Mouse (Mus musculus) stomach, postnatal 0 days (tissue): ENCODE results near the gene Wdr90. TPM values are rescaled to one million over a fixed set of nuclear protein-coding genes. Genes with fewer than 3 reads are reported as not detected.
A peak's percentile ranks its signal among the peaks of the same experiment; 100 is the strongest.

Experiments used
- ATAC-seq: fragments of 200-750 bp; cut with Nextera tagmentation; 2 replicates; pipeline ENCODE4 v1.8.0; 2017; ENCODE audit not compliant: low FRiP score, low TSS enrichment
- DNase-seq: peaks from one replicate; pipeline ENCODE4 v3.0.0-alpha.2; 2016; ENCODE audit warnings: low spot score
- H3K27ac ChIP-seq: fragments of 300-500 bp; sonication (generic); replicated peaks from 2 replicates; pipeline ENCODE4 v1.5.1; 2014; ENCODE audit warnings: mild to moderate bottlenecking, control low read depth
- H3K27me3 ChIP-seq: fragments of 300-500 bp; sonication (generic); 2 replicates; pipeline ENCODE4 v1.6.1; 2014; ENCODE audit warnings: low read length; ENCODE audit not compliant: control insufficient read depth, insufficient read depth
- H3K36me3 ChIP-seq: fragments of 300-500 bp; sonication (generic); 2 replicates; pipeline ENCODE4 v1.6.1; 2014; ENCODE audit warnings: low read length, mixed read lengths; ENCODE audit not compliant: control insufficient read depth, insufficient read depth
- H3K4me1 ChIP-seq: fragments of 300-500 bp; sonication (generic); replicated peaks from 2 replicates; pipeline ENCODE4 v1.6.1; 2014; ENCODE audit warnings: antibody characterized with exemption; ENCODE audit not compliant: control insufficient read depth, insufficient read depth
- H3K4me2 ChIP-seq: fragments of 300-500 bp; sonication (generic); replicated peaks from 2 replicates; pipeline ENCODE4 v1.6.1; 2014; ENCODE audit warnings: low read depth, mild to moderate bottlenecking, control low read depth, moderate library complexity
- H3K4me3 ChIP-seq: fragments of 300-500 bp; sonication (generic); 2 replicates; pipeline ENCODE4 v1.5.1; 2014; ENCODE audit warnings: low read depth, low read length, control low read depth
- H3K9ac ChIP-seq: fragments of 300-500 bp; sonication (generic); 2 replicates; pipeline ENCODE4 v1.6.1; 2014; ENCODE audit warnings: mild to moderate bottlenecking, low read length, control low read depth, mixed read lengths
- H3K9me3 ChIP-seq: fragments of 300-500 bp; sonication (generic); 2 replicates; pipeline ENCODE4 v1.6.1; 2016; ENCODE audit warnings: low read length; ENCODE audit not compliant: control insufficient read depth
- CTCF ChIP-seq: IDR thresholded peaks from 2 replicates; pipeline ENCODE4 v1.5.1; 2016; ENCODE audit warnings: antibody characterized with exemption, low read depth, mild to moderate bottlenecking, moderate library complexity
- EP300 ChIP-seq: optimal IDR thresholded peaks from 2 replicates; pipeline ENCODE3; 2016; ENCODE audit warnings: antibody characterized with exemption
- WGBS: fragments of 180-500 bp; shearing (Covaris S2); extraction: QIAGEN DNeasy Blood & Tissue Kit; methylation state at CpG from one replicate; pipeline ENCODE4 v1.1.7; 2014; 5-methylcytosine and 5-hydroxymethylcytosine counted together
- polyA plus RNA-seq: library from polyadenylated mRNA; unstranded; fragments of >200 nt; fragmentation: Nextera tagmentation; extraction: Ambion mirVana; gene quantifications from 2 replicates; pipeline ENCODE4 v1.2.1, GENCODE M21; 2015

Gene Wdr90
- polyA plus RNA-seq, 1 experiment from 2014 or later: 4.2 TPM

DNA sequence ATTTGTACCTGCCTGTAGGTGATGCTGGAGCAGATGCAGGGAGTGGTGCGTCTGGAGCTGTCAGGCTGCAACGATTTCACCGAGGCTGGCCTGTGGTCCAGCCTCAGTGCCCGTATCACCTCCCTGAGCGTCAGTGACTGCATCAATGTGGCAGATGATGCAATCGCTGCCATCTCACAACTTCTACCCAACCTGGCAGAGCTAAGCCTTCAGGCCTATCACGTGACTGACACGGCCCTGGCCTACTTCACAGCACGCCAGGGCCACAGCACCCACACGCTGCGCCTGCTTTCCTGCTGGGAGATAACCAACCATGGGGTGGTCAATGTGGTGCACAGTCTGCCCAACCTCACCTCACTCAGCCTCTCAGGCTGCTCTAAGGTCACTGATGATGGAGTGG is 43.6 kb downstream of the Wdr90 start:
- H3K4me2 ChIP-seq: no peak overlapping the region
- DNase-seq: no peak

DNA sequence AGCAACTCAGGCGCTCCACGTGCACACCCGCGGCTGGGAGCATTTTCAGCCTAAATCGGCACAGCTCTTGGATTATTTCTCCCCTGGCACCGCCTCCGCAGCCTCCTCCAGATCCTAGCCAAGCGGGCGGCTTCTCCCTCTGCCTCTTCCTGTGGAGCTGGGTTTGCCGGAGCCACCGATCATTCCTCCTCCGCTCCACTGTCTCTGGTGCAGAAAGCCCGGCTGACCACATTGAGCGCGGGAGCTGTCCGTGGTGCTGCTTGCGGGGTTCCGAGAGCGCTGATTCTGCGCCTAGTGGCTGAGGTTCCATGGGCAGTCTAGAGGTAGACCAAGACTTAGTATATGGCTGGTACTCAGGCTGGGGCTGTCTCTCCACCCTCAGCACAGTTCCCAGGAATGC is 47.8 kb downstream of the Wdr90 start:
- DNase-seq (peak; percentile 93), ATAC-seq (peak; percentile 69)
- WGBS: 4% methylated on average over 20 of the region's 20 CpGs
- no peak overlapping the region for H3K27ac ChIP-seq
- no peak overlapping the region for H3K9ac ChIP-seq
- no peaks in the 10 kb centered on the region for H3K9me3 ChIP-seq
- TF ChIP-seq EP300 (no peak), CTCF (peak; percentile 80)
- H3K4me2 ChIP-seq: no peak overlapping the region
- 0 out of 2 replicates have a peak, but pooled peaks cover 2% of the 10 kb centered on the region for H3K27me3 ChIP-seq
- no peaks in the 10 kb centered on the region for H3K4me1 ChIP-seq
- no peak overlapping the region for H3K4me3 ChIP-seq
- H3K36me3 ChIP-seq: no peaks in the 10 kb centered on the region

More for the DNA sequence above, 43.6 kb downstream of the Wdr90 start:
- TF ChIP-seq CTCF (no peak), EP300 (no peak)
- no peaks in the 10 kb centered on the region for H3K36me3 ChIP-seq
- H3K27me3 ChIP-seq: no peaks in the 10 kb centered on the region
- H3K27ac ChIP-seq: no peak overlapping the region
- WGBS: 79% methylated on average over 11 of the region's 11 CpGs
- H3K4me1 ChIP-seq: no peaks in the 10 kb centered on the region
- no peaks in the 10 kb centered on the region for H3K9me3 ChIP-seq
- ATAC-seq: no peak
- no peak overlapping the region for H3K9ac ChIP-seq
- no peak overlapping the region for H3K4me3 ChIP-seq

DNA sequence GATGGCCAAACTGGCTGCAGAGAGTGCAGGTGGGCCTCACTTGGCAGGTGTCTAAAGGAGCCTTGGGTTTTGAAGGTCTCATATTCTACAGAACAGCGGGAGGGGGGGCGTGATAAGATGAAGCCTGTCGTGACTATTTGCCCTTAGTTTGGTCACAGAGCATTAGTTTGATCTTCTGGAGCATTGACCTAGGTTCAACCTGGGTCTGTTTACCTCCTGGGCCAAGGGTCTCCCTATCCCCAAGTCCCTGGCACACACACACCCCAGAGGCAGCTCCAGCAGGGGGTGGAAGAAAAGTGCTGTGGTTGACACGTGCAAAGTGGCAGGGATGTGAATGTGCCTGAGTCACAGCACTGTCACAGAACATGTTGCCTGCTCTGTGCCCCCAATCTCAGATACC is 50.4 kb downstream of the Wdr90 start:
- Histone ChIP-seq H3K9ac (no peak overlapping the region), H3K9me3 (no peaks in the 10 kb centered on the region), H3K4me1 (no peaks in the 10 kb centered on the region), H3K27me3 (0 out of 2 replicates have a peak, but pooled peaks cover 2% of the 10 kb centered on the region), H3K4me3 (no peak overlapping the region), H3K36me3 (no peaks in the 10 kb centered on the region), H3K27ac (no peak overlapping the region), H3K4me2 (no peak overlapping the region)
- TF ChIP-seq EP300 (no peak), CTCF (no peak)
- DNase-seq (no peak), ATAC-seq (no peak)
- WGBS: 64% methylated on average over 4 of the region's 4 CpGs

DNA sequence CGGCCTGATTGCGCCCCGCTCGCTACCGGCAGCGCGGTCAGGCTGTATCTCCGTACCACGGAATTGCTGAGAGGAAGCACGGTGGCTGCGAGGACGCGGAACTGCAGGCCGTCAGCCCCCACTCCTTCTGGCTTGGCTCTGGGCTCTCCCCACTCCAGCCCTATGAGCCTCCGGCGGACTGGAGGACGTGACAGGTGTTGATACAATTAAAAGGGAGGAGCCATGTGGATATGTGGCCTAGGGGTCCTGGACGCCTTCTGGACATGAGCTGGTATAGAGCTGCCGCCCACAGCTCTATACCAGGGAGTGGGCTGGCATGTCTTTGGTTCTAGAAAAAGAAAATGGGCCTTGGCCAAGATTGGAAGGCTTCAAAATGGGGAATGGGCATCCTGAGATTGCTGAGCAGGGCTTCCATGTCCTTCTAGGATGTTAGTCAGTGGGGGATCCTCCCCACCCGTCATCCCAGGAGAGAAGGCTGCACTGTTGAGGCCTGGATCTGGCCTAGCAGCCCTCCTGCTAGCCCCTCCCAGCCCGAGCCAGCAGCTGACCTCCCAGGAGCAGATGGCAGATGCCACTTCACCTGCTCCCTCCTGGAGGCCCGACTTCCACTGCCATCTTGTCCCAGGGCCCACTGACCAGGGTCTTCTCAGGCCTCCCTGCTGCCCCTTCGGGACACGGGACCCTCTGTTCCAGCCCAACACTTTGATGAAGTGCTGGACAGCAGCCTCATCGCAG is 51.5 kb downstream of the Wdr90 start:
- DNase-seq (peak; percentile 22), ATAC-seq (peak; percentile 47; the same call in 1 of the 2 replicates)
- 11% methylated on average over 24 of the region's 25 CpGs for WGBS
- peak overlapping the region; percentile 84 for H3K4me2 ChIP-seq
- H3K9ac ChIP-seq: peak overlapping the region; percentile 53
- 0 out of 2 replicates have a peak, but pooled peaks cover 2% of the 10 kb centered on the region for H3K27me3 ChIP-seq
- H3K36me3 ChIP-seq: no peaks in the 10 kb centered on the region
- peak overlapping the region; percentile 52 for H3K4me3 ChIP-seq
- no peak for TF ChIP-seq EP300
- TF ChIP-seq CTCF: no peak
- no peaks in the 10 kb centered on the region for H3K4me1 ChIP-seq
- H3K27ac ChIP-seq: no peak overlapping the region
- H3K9me3 ChIP-seq: no peaks in the 10 kb centered on the region

DNA sequence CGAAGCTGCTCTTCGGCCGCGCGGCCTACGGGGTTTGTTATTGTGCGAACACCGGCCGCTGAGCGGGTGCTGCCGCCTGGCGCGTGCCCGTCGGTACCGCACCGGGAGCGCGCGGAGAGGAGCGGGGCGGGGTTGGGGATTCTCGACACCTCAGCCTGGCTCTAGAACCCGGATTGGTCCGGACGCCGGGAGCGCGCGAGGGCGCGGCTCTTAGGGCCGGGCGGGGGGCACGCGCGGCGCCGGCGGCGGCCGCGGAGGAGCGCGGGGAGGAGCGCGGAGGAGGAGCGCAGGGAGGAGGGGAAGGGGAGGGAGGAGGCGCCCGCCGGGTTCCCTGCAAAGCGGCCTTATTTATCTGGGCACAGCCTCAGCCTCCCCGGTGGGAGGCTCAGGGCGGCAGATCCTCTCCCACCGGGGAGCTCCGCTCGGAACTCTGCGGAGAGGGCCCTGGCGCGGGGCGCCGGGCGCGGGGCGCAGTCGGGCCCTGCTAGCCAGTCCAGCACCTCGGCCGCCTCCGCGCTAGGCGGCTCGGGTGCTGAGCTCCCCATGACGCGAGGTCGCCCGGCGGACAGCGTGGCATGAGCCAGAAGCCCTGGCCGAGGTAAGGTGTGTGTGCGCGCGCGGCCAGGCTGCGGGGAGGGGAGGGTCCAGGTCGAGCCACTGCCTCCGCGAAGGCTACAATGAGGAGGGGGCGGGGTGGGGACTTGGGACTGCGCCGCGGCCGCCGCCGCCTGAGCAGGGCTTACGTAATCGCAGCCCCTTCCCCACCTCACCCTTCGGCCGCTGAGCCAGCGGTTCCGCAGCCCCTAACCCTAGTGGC is 52.3 kb downstream of the Wdr90 start, which contains the start of gene Fbxl16:
Fbxl16 (plus strand) TSS at position 297 of the 817 bp plus-strand sequence.
- DNase-seq (peak; percentile 73), ATAC-seq (peak; percentile 69)
- Histone ChIP-seq H3K4me1 (no peaks in the 10 kb centered on the region), H3K36me3 (no peaks in the 10 kb centered on the region), H3K4me3 (peak within 1 kb of the TSS; percentile 52), H3K4me2 (peak within 1 kb of the TSS; percentile 84), H3K9me3 (no peaks in the 10 kb centered on the region), H3K27me3 (0 out of 2 replicates have a peak, but pooled peaks cover 2% of the 10 kb centered on the region), H3K9ac (peak within 1 kb of the TSS; percentile 53), H3K27ac (no peak within 1 kb of the TSS)
- WGBS: under 1% methylated on average over 67 of the region's 100 CpGs
- TF ChIP-seq CTCF (peak; percentile 60), EP300 (no peak)
